Mouse (Mus musculus) thymus, postnatal 25 days (tissue): ENCODE results near the gene Hdac1.

ENCODE experiments used
- DNase-seq: peaks from one replicate; pipeline ENCODE4 v3.0.0; 2022

The Hdac1 gene

GRCm38 (mm10) chr4:129509650-129510049 lies 32.9 kb downstream of the Hdac1 start:
- DNase-seq, result no peak

- no peak for DNase-seq
Observed at GRCm38 (mm10) chr4:129508834-129509600, 33.5 kb downstream of the Hdac1 start.

- no peak for DNase-seq
Observed at GRCm38 (mm10) chr4:129508237-129508515, 34.3 kb downstream of the Hdac1 start.

GRCm38 (mm10) chr4:129507434-129508236 lies 34.9 kb downstream of the Hdac1 start:
- no peak for DNase-seq

- no peak for DNase-seq
Observed at GRCm38 (mm10) chr4:129505511-129505910, 37.0 kb downstream of the Hdac1 start.

- DNase-seq, result no peak
Observed at GRCm38 (mm10) chr4:129502901-129503444, 39.5 kb downstream of the Hdac1 start.

GRCm38 (mm10) chr4:129502327-129502888 lies 40.1 kb downstream of the Hdac1 start:
- DNase-seq, result no peak

GRCm38 (mm10) chr4:129500607-129501566 lies 41.6 kb downstream of the Hdac1 start:
- peak; percentile 81 for DNase-seq

GRCm38 (mm10) chr4:129500017-129500416 lies 42.5 kb downstream of the Hdac1 start:
- no peak for DNase-seq

GRCm38 (mm10) chr4:129498941-129499340 lies 43.6 kb downstream of the Hdac1 start:
- no peak for DNase-seq

- peak; percentile 29 for DNase-seq
Observed at GRCm38 (mm10) chr4:129496631-129497030, 45.9 kb downstream of the Hdac1 start.

- DNase-seq, result no peak
Observed at GRCm38 (mm10) chr4:129495672-129496562, 46.6 kb downstream of the Hdac1 start.

- DNase-seq, result no peak
Observed at GRCm38 (mm10) chr4:129494681-129495080, 47.8 kb downstream of the Hdac1 start.

- DNase-seq, result peak; percentile 38
Observed at GRCm38 (mm10) chr4:129490972-129491880, 51.3 kb downstream of the Hdac1 start, which contains the start of the genes Tssk3 and Fam229a. Tssk3 (minus strand) TSS chr4:129491022. Fam229a (plus strand) TSS chr4:129491190.

GRCm38 (mm10) chr4:129481090-129481489 lies 61.4 kb downstream of the Hdac1 start:
- no peak for DNase-seq

- no peak for DNase-seq
Observed at GRCm38 (mm10) chr4:129479863-129480262, 62.6 kb downstream of the Hdac1 start.

GRCm38 (mm10) chr4:129476047-129476446 lies 66.5 kb downstream of the Hdac1 start:
- DNase-seq, result no peak
